Mouse (Mus musculus): ENCODE measurements at regions not wholly inside any gene's neighbourhood (a gene's known extent, or its start where the extent isn't known, plus 50 kb on each side); places are given as distances from the start of the nearest gene placed in this dataset.
A peak's percentile ranks its signal among the peaks of the same experiment; 100 is the strongest.

GRCm38 (mm10) chr13:102518169-102518882 is 175.0 kb upstream of the Cd180 start:
- DNase-seq = no peak
- 90% methylated on average over 5 of the region's 5 CpGs for WGBS
- Histone ChIP-seq H3K27me3 (replicated peaks; ENCODE audit: control insufficient read depth, insufficient read depth, low read length) (no peaks in the 10 kb centered on the region; the same call in 1 of the 2 replicates), H3K4me1 (ENCODE audit: control insufficient read depth, insufficient read depth, low read length) (no peaks in the 10 kb centered on the region), H3K4me3 (ENCODE audit: insufficient read depth, low read depth, low read length) (no peak overlapping the region), H3K27ac (ENCODE audit: insufficient read depth, low read depth, low read length) (no peak overlapping the region), H3K36me3 (ENCODE audit: control insufficient read depth, insufficient read depth, low read length) (no peaks in the 10 kb centered on the region)
- TF ChIP-seq CTCF (conservative IDR thresholded peaks at IDR 0.05; ENCODE audit: insufficient read depth, insufficient read length, low read depth, low read length) (no peak), POLR2A (IDR thresholded peaks at IDR 0.05; ENCODE audit: low read depth, low read length) (no peak)

GRCm38 (mm10) chr13:102521427-102521826 is 171.9 kb upstream of the Cd180 start:
- WGBS = 47% methylated on average over 1 of the region's 1 CpGs
- Histone ChIP-seq H3K27me3 (replicated peaks; ENCODE audit: control insufficient read depth, insufficient read depth, low read length) (no peaks in the 10 kb centered on the region; the same call in 1 of the 2 replicates), H3K27ac (ENCODE audit: insufficient read depth, low read depth, low read length) (no peak overlapping the region), H3K4me1 (ENCODE audit: control insufficient read depth, insufficient read depth, low read length) (no peaks in the 10 kb centered on the region), H3K36me3 (ENCODE audit: control insufficient read depth, insufficient read depth, low read length) (no peaks in the 10 kb centered on the region), H3K4me3 (ENCODE audit: insufficient read depth, low read depth, low read length) (no peak overlapping the region)
- no peak for TF ChIP-seq POLR2A (IDR thresholded peaks at IDR 0.05; ENCODE audit: low read depth, low read length)
- TF ChIP-seq CTCF (conservative IDR thresholded peaks at IDR 0.05; ENCODE audit: insufficient read depth, insufficient read length, low read depth, low read length) = no peak
- DNase-seq = no peak

GRCm38 (mm10) chr13:102522080-102522479 is 171.3 kb upstream of the Cd180 start:
- Histone ChIP-seq H3K4me1 (ENCODE audit: control insufficient read depth, insufficient read depth, low read length) (no peaks in the 10 kb centered on the region), H3K27ac (ENCODE audit: insufficient read depth, low read depth, low read length) (no peak overlapping the region), H3K27me3 (replicated peaks; ENCODE audit: control insufficient read depth, insufficient read depth, low read length) (no peaks in the 10 kb centered on the region), H3K36me3 (ENCODE audit: control insufficient read depth, insufficient read depth, low read length) (no peaks in the 10 kb centered on the region), H3K4me3 (ENCODE audit: insufficient read depth, low read depth, low read length) (no peak overlapping the region)
- TF ChIP-seq CTCF (conservative IDR thresholded peaks at IDR 0.05; ENCODE audit: insufficient read depth, insufficient read length, low read depth, low read length) = no peak
- TF ChIP-seq POLR2A (IDR thresholded peaks at IDR 0.05; ENCODE audit: low read depth, low read length) = no peak
- WGBS = 90% methylated on average over 1 of the region's 1 CpGs
- DNase-seq = no peak

GRCm38 (mm10) chr13:102526621-102527140 is 166.7 kb upstream of the Cd180 start:
- TF ChIP-seq POLR2A (IDR thresholded peaks at IDR 0.05; ENCODE audit: low read depth, low read length) = no peak
- TF ChIP-seq CTCF (conservative IDR thresholded peaks at IDR 0.05; ENCODE audit: insufficient read depth, insufficient read length, low read depth, low read length) = no peak
- WGBS = 72% methylated on average over 11 of the region's 11 CpGs
- Histone ChIP-seq H3K4me1 (ENCODE audit: control insufficient read depth, insufficient read depth, low read length) (no peaks in the 10 kb centered on the region), H3K27me3 (replicated peaks; ENCODE audit: control insufficient read depth, insufficient read depth, low read length) (no peaks in the 10 kb centered on the region), H3K27ac (ENCODE audit: insufficient read depth, low read depth, low read length) (no peak overlapping the region), H3K4me3 (ENCODE audit: insufficient read depth, low read depth, low read length) (no peak overlapping the region), H3K36me3 (ENCODE audit: control insufficient read depth, insufficient read depth, low read length) (no peaks in the 10 kb centered on the region)
- DNase-seq = no peak

- 27% methylated on average over 4 of the region's 4 CpGs for WGBS
- Histone ChIP-seq H3K27ac (ENCODE audit: insufficient read depth, low read depth, low read length) (no peak overlapping the region), H3K4me1 (ENCODE audit: control insufficient read depth, insufficient read depth, low read length) (no peaks in the 10 kb centered on the region), H3K27me3 (replicated peaks; ENCODE audit: control insufficient read depth, insufficient read depth, low read length) (no peaks in the 10 kb centered on the region), H3K4me3 (ENCODE audit: insufficient read depth, low read depth, low read length) (no peak overlapping the region), H3K36me3 (ENCODE audit: control insufficient read depth, insufficient read depth, low read length) (no peaks in the 10 kb centered on the region)
- peak; percentile 40 for DNase-seq
- TF ChIP-seq POLR2A (IDR thresholded peaks at IDR 0.05; ENCODE audit: low read depth, low read length) (no peak), CTCF (conservative IDR thresholded peaks at IDR 0.05; ENCODE audit: insufficient read depth, insufficient read length, low read depth, low read length) (no peak)
Observed at GRCm38 (mm10) chr13:102533784-102534183, 159.6 kb upstream of the Cd180 start.

GRCm38 (mm10) chr13:102537424-102538242 is 155.7 kb upstream of the Cd180 start:
- Histone ChIP-seq H3K27ac (ENCODE audit: insufficient read depth, low read depth, low read length) (no peak overlapping the region), H3K4me1 (ENCODE audit: control insufficient read depth, insufficient read depth, low read length) (no peaks in the 10 kb centered on the region), H3K36me3 (ENCODE audit: control insufficient read depth, insufficient read depth, low read length) (no peaks in the 10 kb centered on the region), H3K27me3 (replicated peaks; ENCODE audit: control insufficient read depth, insufficient read depth, low read length) (no peaks in the 10 kb centered on the region), H3K4me3 (ENCODE audit: insufficient read depth, low read depth, low read length) (no peak overlapping the region)
- 16% methylated on average over 19 of the region's 19 CpGs for WGBS
- DNase-seq = peak; percentile 55
- TF ChIP-seq CTCF (conservative IDR thresholded peaks at IDR 0.05; ENCODE audit: insufficient read depth, insufficient read length, low read depth, low read length) = no peak
- no peak for TF ChIP-seq POLR2A (IDR thresholded peaks at IDR 0.05; ENCODE audit: low read depth, low read length)

- Histone ChIP-seq H3K36me3 (ENCODE audit: control insufficient read depth, insufficient read depth, low read length) (no peaks in the 10 kb centered on the region), H3K4me1 (ENCODE audit: control insufficient read depth, insufficient read depth, low read length) (no peaks in the 10 kb centered on the region; the same call in 1 of the 2 replicates), H3K27me3 (replicated peaks; ENCODE audit: control insufficient read depth, insufficient read depth, low read length) (no peaks in the 10 kb centered on the region), H3K27ac (ENCODE audit: insufficient read depth, low read depth, low read length) (no peak overlapping the region), H3K4me3 (ENCODE audit: insufficient read depth, low read depth, low read length) (no peak overlapping the region)
- 63% methylated on average over 4 of the region's 4 CpGs for WGBS
- TF ChIP-seq CTCF (conservative IDR thresholded peaks at IDR 0.05; ENCODE audit: insufficient read depth, insufficient read length, low read depth, low read length) = no peak
- no peak for TF ChIP-seq POLR2A (IDR thresholded peaks at IDR 0.05; ENCODE audit: low read depth, low read length)
- DNase-seq = no peak
Observed at GRCm38 (mm10) chr13:102540436-102540835, 152.9 kb upstream of the Cd180 start.
